Mouse (Mus musculus): Measurements from ENCODE around the gene Tmem223. TPM values are rescaled to one million over a fixed set of nuclear protein-coding genes. Genes with fewer than 3 reads are reported as not detected.

Tmem223 gene
- total RNA-seq, 4 experiments from 2014 or later: 61.3 to 77.8 (median 72.8) TPM

DNA sequence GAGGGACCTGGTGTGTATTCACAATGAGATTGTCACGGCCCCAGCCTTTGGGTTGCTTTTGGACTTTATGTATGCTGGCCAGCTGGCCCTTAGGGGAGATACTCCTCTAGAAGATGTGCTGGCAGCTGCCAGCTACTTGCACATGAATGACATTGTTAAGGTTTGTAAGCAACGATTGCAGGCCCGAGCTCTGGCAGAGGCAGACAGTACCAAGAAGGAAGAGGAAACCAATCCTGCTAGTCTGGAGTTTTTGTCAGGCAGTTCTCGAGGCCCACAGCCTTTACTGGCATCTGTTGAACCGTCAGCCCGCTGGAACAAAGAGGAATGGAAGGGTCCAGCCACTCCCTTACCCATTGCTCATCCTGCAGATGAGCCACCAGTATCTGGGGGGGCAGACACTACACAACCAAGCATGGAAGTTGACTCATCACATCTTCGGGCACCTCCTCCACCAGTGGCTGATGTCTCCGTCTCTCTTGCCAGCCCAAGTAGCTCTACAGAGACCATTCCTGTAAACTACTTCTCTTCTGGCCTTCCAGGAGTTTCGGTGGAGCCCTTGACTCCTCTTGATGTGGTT lies 32.5 kb downstream of the Tmem223 start:
- DNase-seq (ENCODE audit: low spot score in 2 of 2): no peak

DNA sequence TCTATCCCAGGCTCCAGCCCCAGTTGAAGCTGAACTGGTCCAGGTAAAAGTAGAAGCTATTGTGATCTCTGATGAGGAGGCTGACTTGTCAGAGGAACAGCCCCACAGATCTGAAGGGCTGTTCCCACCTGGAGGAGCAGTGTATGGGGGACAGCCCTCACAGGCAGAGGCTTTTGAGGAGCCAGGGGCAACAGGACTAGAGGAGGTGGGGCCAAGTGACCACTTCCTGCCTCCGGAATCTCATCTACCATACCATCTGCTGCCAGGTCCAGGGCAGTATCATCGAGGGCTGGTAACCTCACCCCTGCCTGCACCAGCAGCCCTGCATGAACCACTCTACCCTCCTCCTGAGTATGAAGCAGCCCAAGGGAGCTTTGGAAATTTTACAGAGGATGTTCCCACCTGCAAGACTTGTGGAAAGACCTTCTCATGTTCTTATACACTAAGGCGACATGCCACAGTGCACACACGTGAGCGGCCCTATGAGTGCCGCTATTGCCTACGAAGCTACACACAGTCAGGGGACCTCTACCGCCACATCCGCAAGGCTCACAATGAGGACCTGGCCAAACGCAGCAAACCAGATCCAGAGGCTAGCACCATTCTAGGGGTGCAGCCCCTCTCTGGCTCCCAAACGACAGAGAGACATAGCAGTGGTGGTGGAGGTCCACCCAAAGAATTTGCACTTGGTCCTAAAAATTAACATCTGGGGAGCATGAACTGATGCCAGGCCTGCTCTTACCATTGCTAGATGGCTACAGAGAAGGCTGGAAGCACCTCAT lies 33.3 kb downstream of the Tmem223 start:
- no peak for DNase-seq (ENCODE audit: low spot score in 2 of 2)

DNA sequence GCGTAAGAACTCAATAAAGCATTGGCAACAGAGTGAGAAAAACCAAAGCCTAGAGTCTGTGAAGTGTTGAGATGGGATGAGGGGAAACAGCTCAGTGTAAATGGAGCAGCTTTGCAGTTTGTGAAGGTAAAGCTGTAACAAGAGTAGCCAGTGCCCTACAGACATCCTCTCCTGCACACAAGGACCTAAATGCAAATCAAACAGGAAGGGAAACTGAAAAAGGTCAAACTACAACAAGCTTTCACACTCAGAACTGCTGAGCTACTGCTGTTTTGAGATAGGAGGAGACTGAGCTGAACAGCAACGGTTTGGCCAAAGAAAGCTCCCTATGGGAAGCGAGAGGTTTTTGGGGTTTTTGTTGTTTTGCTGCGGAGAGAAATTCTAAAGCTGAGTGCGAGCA lies 36.0 kb downstream of the Tmem223 start:
- DNase-seq (ENCODE audit: low spot score in 2 of 2): no peak

DNA sequence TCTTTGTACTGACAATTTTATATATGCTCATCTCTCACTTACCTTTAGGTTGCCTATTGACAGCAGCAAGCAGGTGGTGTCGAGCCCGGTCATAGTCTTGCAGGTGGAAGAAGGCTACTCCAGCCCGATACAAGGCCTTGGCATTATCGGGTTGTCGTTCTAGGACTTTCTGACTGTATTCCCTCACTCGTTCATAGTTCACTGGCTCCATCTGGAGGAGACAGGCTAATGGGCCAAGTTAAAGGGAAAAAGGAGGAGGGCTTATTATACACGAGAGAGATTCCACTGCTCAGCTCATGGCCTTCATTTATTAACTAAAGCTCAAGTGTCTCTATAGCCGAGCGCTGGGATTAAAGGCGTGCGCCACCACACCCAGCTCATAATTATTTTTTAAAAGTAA lies 45.0 kb downstream of the Tmem223 start:
- no peak for DNase-seq (ENCODE audit: low spot score in 2 of 2)

DNA sequence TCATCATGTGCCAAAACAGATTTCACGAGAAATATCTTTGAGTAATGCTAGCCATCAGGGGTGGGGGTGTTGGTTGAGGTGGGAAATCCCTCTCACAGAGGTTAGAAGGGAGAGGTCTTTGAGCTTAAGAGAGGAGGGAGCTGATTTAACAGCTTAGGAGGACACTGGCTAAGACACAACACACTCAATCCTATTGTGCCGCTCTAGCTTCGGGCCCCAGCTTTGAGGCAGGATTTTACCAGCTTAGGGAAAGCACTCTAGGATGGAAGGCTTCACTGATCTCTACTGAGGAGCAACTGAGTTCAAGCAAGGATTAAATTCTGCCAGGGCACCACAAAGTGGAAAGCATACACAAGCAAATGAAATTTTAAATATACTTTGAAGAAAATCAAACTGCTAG lies 46.2 kb downstream of the Tmem223 start:
- DNase-seq (ENCODE audit: low spot score in 2 of 2): no peak

DNA sequence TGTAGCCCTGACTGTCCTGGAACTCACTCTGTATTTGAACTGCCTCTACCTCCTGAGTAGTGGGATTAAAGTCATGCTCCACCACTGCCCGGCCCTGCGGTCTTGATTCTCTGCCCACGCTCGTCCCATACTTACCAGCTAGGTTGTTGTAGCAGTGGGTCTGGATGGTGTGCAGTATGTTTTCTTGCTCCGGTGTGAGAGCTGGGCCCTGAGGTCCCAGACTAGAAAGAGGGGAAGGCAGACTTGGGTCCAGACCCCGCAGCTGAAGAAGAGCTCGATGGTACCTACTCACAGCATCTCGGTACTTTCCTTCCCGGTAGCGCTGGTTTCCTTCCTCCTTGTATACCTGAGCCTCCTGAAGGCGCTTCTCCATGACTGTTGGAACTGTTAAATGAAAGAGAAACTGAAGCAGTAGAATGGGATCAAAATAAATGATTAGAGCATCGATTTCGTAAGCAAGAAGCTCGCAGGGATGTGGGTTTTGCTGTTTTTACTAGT lies 47.6 kb downstream of the Tmem223 start:
- DNase-seq (ENCODE audit: low spot score in 2 of 2): no peak

DNA sequence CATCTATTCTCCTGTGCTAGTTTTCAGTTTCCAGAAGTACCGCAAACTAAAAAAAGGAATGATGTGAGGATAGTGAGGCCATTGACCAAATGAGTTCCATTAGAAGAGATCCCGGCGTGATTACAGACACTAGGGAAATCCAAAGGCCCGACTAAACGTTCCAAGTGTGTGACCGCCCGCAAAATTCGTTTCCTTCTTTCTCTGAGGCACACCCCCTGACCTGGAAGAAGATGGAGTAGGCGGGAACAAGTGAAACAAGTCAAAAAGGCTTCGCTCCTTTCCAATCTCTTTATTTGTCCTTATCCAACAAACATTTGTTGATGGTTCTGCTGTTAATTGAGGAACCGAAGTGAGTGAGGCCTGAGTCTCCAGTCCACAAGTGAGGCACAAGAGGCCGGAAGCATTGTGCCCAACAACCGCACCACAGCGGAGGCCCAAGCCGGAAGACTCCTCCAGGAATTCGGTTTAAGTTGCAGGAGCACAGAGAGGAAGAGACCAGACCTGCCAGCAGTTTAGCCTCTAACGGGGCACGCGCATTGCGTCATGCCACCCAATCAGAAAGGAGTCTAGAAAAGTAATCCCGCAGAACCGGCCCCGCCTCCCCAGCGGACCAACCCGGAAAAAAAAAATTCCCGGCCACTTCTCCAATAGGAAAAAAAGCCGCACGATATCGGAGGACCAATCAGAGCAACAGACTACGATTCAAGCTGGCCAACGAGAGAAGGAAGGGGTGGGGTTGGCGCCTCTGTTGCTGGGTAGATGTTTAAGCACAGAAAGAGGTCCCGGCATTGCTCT lies 48.2 kb downstream of the Tmem223 start, which contains the start of gene Ttc9c:
Gene Ttc9c (minus strand): TSS at position 533 of the 795 bp plus-strand sequence.
- DNase-seq (ENCODE audit: low spot score in 2 of 2): peak; percentile 97 to 98

DNA sequence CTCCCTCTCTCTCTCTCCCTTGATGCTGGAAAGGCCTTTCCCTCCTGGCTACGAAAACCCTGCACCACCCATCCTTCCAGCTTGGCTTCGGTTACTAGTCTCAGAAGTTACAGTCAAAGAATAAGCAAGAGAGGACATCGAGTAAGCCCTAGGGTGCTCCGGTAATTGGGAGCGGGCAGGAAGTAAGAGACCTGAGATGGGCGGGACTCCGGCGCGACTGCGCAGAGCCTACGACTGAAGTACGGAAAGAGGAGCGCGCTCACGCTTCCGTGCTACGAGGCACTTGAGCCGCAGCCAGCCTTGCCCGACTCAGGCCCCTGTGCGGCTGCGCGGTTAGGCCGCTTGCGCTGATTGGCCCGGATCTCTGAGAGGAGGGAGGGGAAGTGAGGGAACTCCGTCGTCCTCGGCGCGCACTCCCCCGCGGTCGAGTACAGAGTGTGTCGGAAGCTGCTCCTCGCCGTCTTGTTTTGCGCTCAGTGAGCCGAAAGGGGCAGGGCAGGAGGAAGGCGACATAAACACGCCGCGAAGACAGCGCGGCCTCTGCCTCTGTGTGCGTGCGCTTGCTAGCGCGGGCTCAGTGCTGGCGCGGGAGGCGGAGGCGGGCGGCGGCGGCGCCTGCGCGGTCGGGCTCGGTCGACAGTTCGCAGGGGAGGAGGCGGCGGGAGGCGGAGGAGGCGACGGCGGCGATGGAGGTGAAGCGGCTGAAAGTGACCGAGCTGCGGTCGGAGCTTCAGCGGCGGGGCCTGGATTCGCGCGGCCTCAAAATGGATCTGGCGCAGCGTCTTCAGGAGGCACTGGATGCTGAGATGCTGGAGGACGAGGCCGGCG lies 49.0 kb downstream of the Tmem223 start, which contains the start of gene Hnrnpul2:
Gene Hnrnpul2 (plus strand): TSS at position 415 of the 828 bp plus-strand sequence.
- DNase-seq (ENCODE audit: low spot score in 2 of 2): peak; percentile 98 to 99

DNA sequence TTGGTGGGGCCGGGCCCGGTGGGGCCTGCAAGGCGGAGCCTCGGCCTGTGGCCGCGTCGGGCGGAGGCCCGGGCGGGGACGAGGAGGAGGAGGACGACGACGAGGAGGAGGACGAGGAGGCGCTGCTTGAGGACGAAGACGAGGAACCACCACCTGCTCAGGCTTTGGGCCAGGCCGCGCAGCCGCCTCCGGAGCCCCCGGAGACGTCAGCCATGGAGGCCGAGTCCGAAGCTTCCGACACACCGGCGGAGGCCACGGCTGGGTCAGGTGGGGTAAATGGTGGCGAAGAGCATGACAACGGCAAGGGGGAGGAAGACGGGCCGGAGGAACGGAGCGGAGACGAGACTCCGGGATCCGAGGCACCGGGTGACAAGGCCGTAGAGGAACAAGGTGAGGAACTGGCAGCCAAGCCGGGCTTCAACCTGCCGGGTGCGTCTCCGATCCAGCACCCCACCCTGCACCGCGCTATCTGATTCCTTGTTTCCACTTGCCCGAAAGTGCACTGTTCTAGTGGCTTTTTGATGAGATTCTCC lies 49.7 kb downstream of the Tmem223 start:
- no peak for DNase-seq (ENCODE audit: low spot score in 2 of 2)

DNA sequence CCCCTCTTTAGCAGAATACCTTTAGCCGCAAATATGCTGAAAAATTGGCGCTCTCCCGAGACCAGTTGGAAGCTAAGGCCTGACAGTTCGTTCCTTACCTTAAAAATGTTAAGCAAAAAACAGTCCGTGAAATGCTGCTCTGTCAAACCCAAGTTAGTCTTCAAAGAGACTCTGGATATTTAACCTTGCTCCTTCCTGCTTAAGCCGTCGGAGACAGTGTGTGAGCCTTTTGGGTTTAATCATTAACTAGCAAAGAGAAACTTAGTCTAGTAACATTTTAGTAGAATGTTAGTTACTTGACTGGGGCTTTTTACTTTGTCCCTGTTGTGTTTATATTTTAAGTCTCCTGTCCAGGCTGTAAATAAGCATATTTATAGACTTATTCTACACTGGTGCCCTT lies 50.4 kb downstream of the Tmem223 start:
- DNase-seq (ENCODE audit: low spot score in 2 of 2): no peak

Small RNAs within 50 kb of the gene (microRNA-seq; reads per million reads assigned to microRNA genes)
- gene Mir6992: 0 reads per million in 2 experiments

Other genes starting within 250 kb of the Tmem223 start
- gene Slc22a8, start 179.7 kb upstream of the Tmem223 start, total RNA-seq (2022): 10 to 100 TPM; 10.6 to 12.2 (median 11.5) TPM
- 1 to 10 TPM; 3.5 to 4.4 (median 4.1) TPM for gene Slc22a6, start 153.0 kb upstream of the Tmem223 start, total RNA-seq (2022)
- gene Chrm1, start 107.2 kb upstream of the Tmem223 start, total RNA-seq (2022): 100 to 1,000 TPM; 160 to 164 (median 161) TPM
- 100 to 1,000 TPM; 157 to 169 (median 162) TPM for gene Slc3a2, start 47.6 kb upstream of the Tmem223 start, total RNA-seq (2022)
- gene Wdr74, start 35.2 kb upstream of the Tmem223 start, total RNA-seq (2022): 10 to 100 TPM; 44.0 to 45.3 (median 44.3) TPM
- 1 to 10 TPM in 3 of 4 experiments, not detected in 1; 2.0 to 3.3 (median 2.4) TPM for gene 1700092M07Rik, start 30.3 kb upstream of the Tmem223 start, total RNA-seq (2022)
- 10 to 100 TPM; 65.3 to 91.2 (median 76.1) TPM for gene Stx5a, start 29.6 kb upstream of the Tmem223 start, total RNA-seq (2022)
- gene Nxf1, start 13.9 kb upstream of the Tmem223 start, total RNA-seq (2022): 100 to 1,000 TPM in 2 of 4 experiments, 10 to 100 TPM in 2; 80.5 to 120 (median 102) TPM
- 10 to 100 TPM; 10.1 to 17.5 (median 13.1) TPM for gene Tmem179b, start 3.5 kb downstream of the Tmem223 start, total RNA-seq (2022)
- gene Taf6l, start 15.4 kb downstream of the Tmem223 start, total RNA-seq (2022): 10 to 100 TPM; 14.7 to 20.1 (median 18.2) TPM
- gene Polr2g, start 27.6 kb downstream of the Tmem223 start, total RNA-seq (2022): 100 to 1,000 TPM; 101 to 122 (median 109) TPM
- gene Zbtb3, start 31.6 kb downstream of the Tmem223 start, total RNA-seq (2022): 1 to 10 TPM; 5.2 to 7.9 (median 5.4) TPM
- 10 to 100 TPM; 36.4 to 45.1 (median 40.1) TPM for gene Ttc9c, start 48.3 kb downstream of the Tmem223 start, total RNA-seq (2022)
- gene Hnrnpul2, start 49.0 kb downstream of the Tmem223 start, total RNA-seq (2022): 100 to 1,000 TPM; 113 to 126 (median 120) TPM
- gene AC129217.1, start 58.8 kb downstream of the Tmem223 start, total RNA-seq (2022): not detected
- gene Bscl2, start 66.5 kb downstream of the Tmem223 start, total RNA-seq (2022): 100 to 1,000 TPM in 3 of 4 experiments, 10 to 100 TPM in 1; 98.1 to 115 (median 106) TPM
- 100 to 1,000 TPM; 125 to 148 (median 143) TPM for gene Gng3, start 68.2 kb downstream of the Tmem223 start, total RNA-seq (2022)
- gene Lrrn4cl, start 79.8 kb downstream of the Tmem223 start, total RNA-seq (2022): under 1 TPM; 0.45 to 0.74 (median 0.55) TPM
- gene Ubxn1, start 100.5 kb downstream of the Tmem223 start, total RNA-seq (2022): 100 to 1,000 TPM in 2 of 4 experiments, 10 to 100 TPM in 2; 87.8 to 123 (median 106) TPM
- 10 to 100 TPM; 23.4 to 37.2 (median 29.5) TPM for gene Uqcc3, start 109.9 kb downstream of the Tmem223 start, total RNA-seq (2022)
- gene Lbhd1, start 112.7 kb downstream of the Tmem223 start, total RNA-seq (2022): 10 to 100 TPM in 1 of 4 experiments, 1 to 10 TPM in 3; 4.9 to 10.4 (median 6.0) TPM
- gene Gm49403, start 112.9 kb downstream of the Tmem223 start, total RNA-seq (2022): not detected
- gene 1810009A15Rik, start 117.9 kb downstream of the Tmem223 start, total RNA-seq (2022): 10 to 100 TPM; 22.7 to 32.0 (median 26.5) TPM
- gene Gm49416, start 117.9 kb downstream of the Tmem223 start, total RNA-seq (2022): 1 to 10 TPM in 2 of 4 experiments, not detected in 2; 1.4 to 1.8 TPM
- 10 to 100 TPM; 24.0 to 26.1 (median 24.4) TPM for gene Ints5, start 122.0 kb downstream of the Tmem223 start, total RNA-seq (2022)
- 100 to 1,000 TPM; 109 to 125 (median 119) TPM for gene Ganab, start 127.1 kb downstream of the Tmem223 start, total RNA-seq (2022)
- 100 to 1,000 TPM; 161 to 167 (median 162) TPM for gene B3gat3, start 149.4 kb downstream of the Tmem223 start, total RNA-seq (2022)
- gene Rom1, start 158.4 kb downstream of the Tmem223 start, total RNA-seq (2022): 1 to 10 TPM; 5.0 to 8.6 (median 6.4) TPM
- 10 to 100 TPM; 14.1 to 17.4 (median 15.3) TPM for gene Eml3, start 158.6 kb downstream of the Tmem223 start, total RNA-seq (2022)
- 10 to 100 TPM; 53.7 to 66.5 (median 56.2) TPM for gene Mta2, start 170.9 kb downstream of the Tmem223 start, total RNA-seq (2022)
- 10 to 100 TPM; 21.5 to 22.2 (median 21.9) TPM for gene Tut1, start 182.9 kb downstream of the Tmem223 start, total RNA-seq (2022)
- 100 to 1,000 TPM; 223 to 248 (median 236) TPM for gene Eef1g, start 196.0 kb downstream of the Tmem223 start, total RNA-seq (2022)
- gene Ahnak, start 218.3 kb downstream of the Tmem223 start, total RNA-seq (2022): 10 to 100 TPM; 27.0 to 32.2 (median 29.0) TPM